8 mouse cellular contexts compared by ENCODE assay signal in the genomic region with DNA sequence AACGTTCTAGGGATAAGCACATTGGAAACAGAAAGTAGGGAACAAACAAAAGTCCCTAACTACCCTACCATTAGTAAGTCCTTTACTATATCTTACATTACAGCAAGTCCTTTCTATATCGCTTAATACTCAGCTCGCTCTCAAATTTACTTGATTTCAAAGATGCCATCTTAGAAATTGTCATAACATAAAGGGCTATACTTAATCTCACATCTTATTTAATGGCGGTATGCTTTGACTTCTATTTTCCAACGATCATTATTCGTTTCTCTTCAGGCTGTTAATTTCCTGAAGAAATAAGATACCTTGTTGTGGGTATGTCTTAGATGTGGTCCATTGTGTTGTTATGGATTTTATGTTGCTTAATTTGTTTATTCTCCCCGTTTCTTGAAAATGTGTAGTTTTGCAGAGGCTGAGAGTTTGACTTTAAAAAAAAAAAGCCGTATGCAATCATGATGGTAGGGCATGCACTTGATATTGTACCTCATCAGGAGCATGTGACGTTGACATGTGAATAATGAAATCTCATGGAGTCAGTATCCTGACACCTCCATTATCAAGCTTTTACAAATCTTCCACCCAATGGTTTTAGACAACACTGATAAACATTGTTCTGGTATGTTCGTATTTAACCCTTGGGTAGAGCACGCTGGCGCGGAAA.
DNase-seq lines count a peak whose midpoint lies in the region; ATAC-seq and TF ChIP-seq lines count a peak whose summit lies in the region.

No protein-coding gene starts in this region.

- H3K9me3 ChIP-seq in lung, embryonic 15.5 days = no peaks in the 10 kb centered on the region
- H3K9me3 ChIP-seq in embryonic facial prominence, embryonic 15.5 days (replicated peaks) = no peaks in the 10 kb centered on the region
- H3K9me3 ChIP-seq in intestine, postnatal 0 days (ENCODE audit: control insufficient read depth) = no peaks in the 10 kb centered on the region

- H3K36me3 ChIP-seq in lung, embryonic 15.5 days = no peaks in the 10 kb centered on the region
- no peaks in the 10 kb centered on the region for H3K36me3 ChIP-seq in embryonic facial prominence, embryonic 15.5 days
- H3K36me3 ChIP-seq in intestine, postnatal 0 days (ENCODE audit: control insufficient read depth, insufficient read depth) = no peaks in the 10 kb centered on the region

- H3K4me3 ChIP-seq in lung, embryonic 15.5 days = peak overlapping the region; percentile 85
- H3K4me3 ChIP-seq in embryonic facial prominence, embryonic 15.5 days (replicated peaks) = peak overlapping the region; percentile 89
- peak overlapping the region; percentile 63 for H3K4me3 ChIP-seq in intestine, postnatal 0 days (ENCODE audit: low read depth, low read length)
- H3K4me3 ChIP-seq in olfactory bulb, adult 2 months (ENCODE audit: insufficient read depth, low read depth, low read length) = peak overlapping the region; percentile 66; the same call in 1 of the 2 replicates

- H3K27me3 ChIP-seq in lung, embryonic 15.5 days = no peaks in the 10 kb centered on the region
- H3K27me3 ChIP-seq in embryonic facial prominence, embryonic 15.5 days = no peaks in the 10 kb centered on the region
- H3K27me3 ChIP-seq in intestine, postnatal 0 days (replicated peaks; ENCODE audit: control insufficient read depth, insufficient read depth, low read length) = no peaks in the 10 kb centered on the region

- no peak for DNase-seq in lung, postnatal 25 days (ENCODE audit: low spot score)
- DNase-seq in frontal cortex, postnatal 14 days (ENCODE audit: low spot score in 2 of 2) = no peak
- no peak for DNase-seq in retina, embryonic 14.5 days (ENCODE audit: low spot score)
- DNase-seq in left cerebral cortex, postnatal 4 days = no peak

- TF ChIP-seq POLR2A in olfactory bulb, adult 2 months (IDR thresholded peaks at IDR 0.05; ENCODE audit: insufficient read depth, low read depth, low read length) = no peak

- H3K4me1 ChIP-seq in lung, embryonic 15.5 days = peaks cover 6% of the 10 kb centered on the region
- peaks cover 14% of the 10 kb centered on the region; the same call in 1 of the 2 replicates for H3K4me1 ChIP-seq in embryonic facial prominence, embryonic 15.5 days
- peaks cover 6% of the 10 kb centered on the region for H3K4me1 ChIP-seq in intestine, postnatal 0 days (replicated peaks; ENCODE audit: control insufficient read depth, insufficient read depth, low read length)
- H3K4me1 ChIP-seq in olfactory bulb, adult 2 months (ENCODE audit: control insufficient read depth, insufficient read depth, low read length) = no peaks in the 10 kb centered on the region

- H3K4me2 ChIP-seq in lung, embryonic 15.5 days = peak overlapping the region; percentile 61
- H3K4me2 ChIP-seq in embryonic facial prominence, embryonic 15.5 days (replicated peaks) = peak overlapping the region; percentile 67
- H3K4me2 ChIP-seq in intestine, postnatal 0 days (replicated peaks; ENCODE audit: low read depth) = peak overlapping the region; percentile 77

- WGBS in lung, embryonic 15.5 days = 41% methylated on average over 13 of the region's 13 CpGs
- WGBS in embryonic facial prominence, embryonic 15.5 days = 43% methylated on average over 13 of the region's 13 CpGs
- 47% methylated on average over 13 of the region's 13 CpGs for WGBS in intestine, postnatal 0 days
- WGBS in olfactory bulb, adult 2 months = 31% methylated on average over 13 of the region's 13 CpGs

- no peak for ATAC-seq in lung, embryonic 15.5 days (ENCODE audit: borderline replicate concordance, extremely low read depth, low FRiP score, low TSS enrichment)
- no peak for ATAC-seq in embryonic facial prominence, embryonic 15.5 days (ENCODE audit: insufficient number of reproducible peaks, low FRiP score, low TSS enrichment, low read depth)
- ATAC-seq in intestine, postnatal 0 days = no peak

- intact Hi-C loops in left cerebral cortex, postnatal 4 days (cut with DNase I) = loop anchor here (5.0 kb wide), 2 partner anchors 103 to 593 kb away; a partner anchor contains a TSS

- peak overlapping the region; percentile 93 for H3K27ac ChIP-seq in lung, embryonic 15.5 days
- peak overlapping the region; percentile 96 for H3K27ac ChIP-seq in embryonic facial prominence, embryonic 15.5 days (replicated peaks)
- peak overlapping the region; percentile 98 for H3K27ac ChIP-seq in intestine, postnatal 0 days (ENCODE audit: low read depth, low read length)
- H3K27ac ChIP-seq in olfactory bulb, adult 2 months (ENCODE audit: insufficient read depth, low read depth, low read length) = no peak overlapping the region

- TF ChIP-seq CTCF in intestine, postnatal 0 days (IDR thresholded peaks at IDR 0.05; ENCODE audit: low read depth) = no peak
- TF ChIP-seq CTCF in olfactory bulb, adult 2 months (IDR thresholded peaks at IDR 0.05; ENCODE audit: insufficient read depth, low read depth, low read length) = no peak

- peak overlapping the region; percentile 73; the same call in 1 of the 2 replicates for H3K9ac ChIP-seq in lung, embryonic 15.5 days
- H3K9ac ChIP-seq in embryonic facial prominence, embryonic 15.5 days = peak overlapping the region; percentile 74
- H3K9ac ChIP-seq in intestine, postnatal 0 days (ENCODE audit: low read depth, low read length) = peak overlapping the region; percentile 84
